Mouse (Mus musculus) intestine, postnatal 0 days (tissue): ENCODE results near the gene Ppan. TPM values are rescaled to one million over a fixed set of nuclear protein-coding genes. Genes with fewer than 3 reads are reported as not detected.

ENCODE experiments used
- ATAC-seq: fragments of 200-750 bp; cut with Nextera tagmentation; 2 replicates; pipeline ENCODE4 v1.8.0; 2017; ENCODE audit warnings: mild to moderate bottlenecking, moderate TSS enrichment, moderate library complexity
- H3K27ac ChIP-seq: fragments of 300-500 bp; sonication (generic); 2 replicates; pipeline ENCODE4 v1.5.1; 2014; ENCODE audit warnings: mild to moderate bottlenecking, low read depth, low read length, moderate library complexity
- H3K27me3 ChIP-seq: fragments of 300-500 bp; sonication (generic); replicated peaks from 2 replicates; pipeline ENCODE4 v1.6.1; 2014; ENCODE audit warnings: low read length, mixed read lengths; ENCODE audit not compliant: control insufficient read depth, insufficient read depth
- H3K36me3 ChIP-seq: fragments of 300-500 bp; sonication (generic); 2 replicates; pipeline ENCODE4 v1.6.1; 2014; ENCODE audit warnings: mild to moderate bottlenecking, moderate library complexity; ENCODE audit not compliant: control insufficient read depth, insufficient read depth
- H3K4me1 ChIP-seq: fragments of 300-500 bp; sonication (generic); replicated peaks from 2 replicates; pipeline ENCODE4 v1.6.1; 2014; ENCODE audit warnings: antibody characterized with exemption, low read length, mixed read lengths; ENCODE audit not compliant: control insufficient read depth, insufficient read depth
- H3K4me2 ChIP-seq: fragments of 300-500 bp; sonication (generic); replicated peaks from 2 replicates; pipeline ENCODE4 v1.6.1; 2014; ENCODE audit warnings: low read depth, mild to moderate bottlenecking, moderate library complexity
- H3K4me3 ChIP-seq: fragments of 300-500 bp; sonication (generic); 2 replicates; pipeline ENCODE4 v1.5.1; 2014; ENCODE audit warnings: low read depth, low read length
- H3K9ac ChIP-seq: fragments of 300-500 bp; sonication (generic); 2 replicates; pipeline ENCODE4 v1.6.1; 2014; ENCODE audit warnings: mild to moderate bottlenecking, low read depth, low read length
- H3K9me3 ChIP-seq: fragments of 300-500 bp; sonication (generic); 2 replicates; pipeline ENCODE4 v1.6.1; 2016; ENCODE audit warnings: mixed run types; ENCODE audit not compliant: control insufficient read depth
- CTCF ChIP-seq: sonication (generic); IDR thresholded peaks from 2 replicates; pipeline ENCODE4 v1.5.1; 2016; ENCODE audit warnings: low read depth, mild to moderate bottlenecking, control low read depth, antibody characterized with exemption, moderate library complexity
- WGBS: fragments of 180-500 bp; shearing (Covaris S2); extraction: QIAGEN DNeasy Blood & Tissue Kit; methylation state at CpG from one replicate; pipeline ENCODE4 v1.1.7; 2014; 5-methylcytosine and 5-hydroxymethylcytosine counted together
- polyA plus RNA-seq: library from polyadenylated mRNA; unstranded; fragments of >200 nt; fragmentation: Nextera tagmentation; extraction: Ambion mirVana; gene quantifications from 2 replicates; pipeline ENCODE4 v1.2.1, GENCODE M21; 2015

Gene Ppan
- polyA plus RNA-seq = 18.7 and 21.4 TPM in 2 replicates

DNA sequence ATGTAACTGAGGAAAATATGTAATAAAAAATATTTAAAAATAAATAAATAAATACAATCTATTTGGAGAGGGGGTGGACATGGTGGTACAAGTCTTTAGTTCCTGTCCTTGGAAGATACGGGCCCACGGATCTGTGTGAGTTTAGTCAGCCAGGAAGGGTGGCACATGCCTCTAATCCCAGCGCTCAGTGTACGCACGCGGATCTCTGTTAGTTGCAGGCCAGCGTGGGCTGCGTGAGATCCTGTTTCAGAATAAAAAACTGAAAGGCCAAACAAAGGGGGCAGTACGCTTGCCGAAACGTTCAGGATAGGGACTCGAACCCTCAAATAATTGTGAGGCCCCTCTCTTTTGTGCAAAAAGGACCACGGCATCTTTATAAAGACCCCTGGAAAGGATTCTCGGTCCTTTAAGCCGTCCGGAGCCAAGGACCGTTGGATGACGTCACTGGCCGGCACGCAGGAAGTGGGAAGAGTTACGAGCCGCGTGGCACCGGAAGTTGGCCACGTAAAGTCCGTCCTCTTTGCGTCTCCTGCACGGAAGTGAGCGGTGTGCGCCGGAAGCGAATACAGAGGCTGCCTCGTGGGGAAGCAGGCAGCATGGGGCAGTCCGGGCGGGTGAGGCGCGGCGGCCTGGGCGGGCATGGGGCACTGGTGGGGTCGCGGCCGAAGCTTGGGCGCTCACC, at the start of gene Ppan:
TSS of gene Ppan (plus strand) at position 472 of the 682 bp plus-strand sequence.
- 0 out of 2 replicates have a peak, but pooled peaks have one; percentile 2 for TF ChIP-seq CTCF
- WGBS = 1% methylated on average over 43 of the region's 43 CpGs

GRCm38 (mm10) chr9:20838931-20839330, 49.0 kb upstream of the Ppan start:
- no peak overlapping the region for H3K4me3 ChIP-seq
- H3K9me3 ChIP-seq = no peaks in the 10 kb centered on the region
- TF ChIP-seq CTCF = no peak
- H3K27ac ChIP-seq = no peak overlapping the region
- no peak overlapping the region for H3K4me2 ChIP-seq
- no peaks in the 10 kb centered on the region for H3K36me3 ChIP-seq
- no peaks in the 10 kb centered on the region for H3K4me1 ChIP-seq
- no peaks in the 10 kb centered on the region; the same call in 1 of the 2 replicates for H3K27me3 ChIP-seq
- no peak overlapping the region for H3K9ac ChIP-seq
- ATAC-seq = no peak
- WGBS = 50% methylated on average over 6 of the region's 6 CpGs

More for the DNA sequence above, at the start of gene Ppan:
- Histone ChIP-seq H3K36me3 (peaks cover 34% of the 10 kb centered on the region), H3K4me3 (peak within 1 kb of the TSS; percentile 79), H3K9ac (peak within 1 kb of the TSS; percentile 82), H3K4me2 (peak within 1 kb of the TSS; percentile 88), H3K9me3 (no peaks in the 10 kb centered on the region), H3K27ac (peak within 1 kb of the TSS; percentile 85), H3K27me3 (no peaks in the 10 kb centered on the region), H3K4me1 (no peaks in the 10 kb centered on the region)
- peak; percentile 96 for ATAC-seq

- Histone ChIP-seq H3K9ac (no peak overlapping the region), H3K4me3 (no peak overlapping the region), H3K27ac (no peak overlapping the region), H3K4me2 (no peak overlapping the region), H3K36me3 (no peaks in the 10 kb centered on the region), H3K9me3 (no peaks in the 10 kb centered on the region), H3K4me1 (no peaks in the 10 kb centered on the region), H3K27me3 (no peaks in the 10 kb centered on the region; the same call in 1 of the 2 replicates)
- no peak for ATAC-seq
- no peak for TF ChIP-seq CTCF
- WGBS = 32% methylated on average over 4 of the region's 4 CpGs
Observed at GRCm38 (mm10) chr9:20842211-20842610, 45.8 kb upstream of the Ppan start.

- ATAC-seq = no peak
- Histone ChIP-seq H3K27me3 (no peaks in the 10 kb centered on the region; the same call in 1 of the 2 replicates), H3K4me3 (no peak overlapping the region), H3K4me2 (no peak overlapping the region), H3K4me1 (no peaks in the 10 kb centered on the region), H3K9me3 (no peaks in the 10 kb centered on the region), H3K9ac (no peak overlapping the region), H3K36me3 (no peaks in the 10 kb centered on the region), H3K27ac (no peak overlapping the region)
- WGBS = 31% methylated on average over 2 of the region's 2 CpGs
- peak; percentile 64 for TF ChIP-seq CTCF
Observed at GRCm38 (mm10) chr9:20842670-20843069, 45.3 kb upstream of the Ppan start.

DNA sequence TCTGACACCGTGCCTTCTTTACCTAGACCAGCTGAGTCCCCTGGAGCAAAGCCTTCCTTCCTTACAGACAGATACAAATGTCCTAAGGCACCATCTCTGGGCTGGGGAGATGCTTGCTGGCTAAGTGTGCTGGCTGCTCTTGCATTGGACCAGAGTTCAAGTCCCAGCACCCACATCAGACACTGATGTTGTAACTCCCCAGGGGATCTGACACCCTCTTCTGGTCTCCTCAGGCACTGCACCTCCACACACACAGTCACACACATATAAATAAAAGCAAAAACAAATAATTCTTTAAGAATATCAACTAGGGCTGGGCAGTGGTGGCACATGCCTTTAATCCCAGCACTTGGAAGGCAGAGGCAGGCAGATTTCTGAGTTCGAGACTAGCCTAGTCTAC, 37.8 kb upstream of the Ppan start:
- 90% methylated on average over 2 of the region's 2 CpGs for WGBS
- TF ChIP-seq CTCF = no peak
- Histone ChIP-seq H3K9ac (no peak overlapping the region), H3K27ac (no peak overlapping the region), H3K36me3 (no peaks in the 10 kb centered on the region), H3K4me3 (no peak overlapping the region), H3K4me2 (no peak overlapping the region), H3K27me3 (no peaks in the 10 kb centered on the region), H3K4me1 (no peaks in the 10 kb centered on the region), H3K9me3 (no peaks in the 10 kb centered on the region)
- no peak for ATAC-seq

DNA sequence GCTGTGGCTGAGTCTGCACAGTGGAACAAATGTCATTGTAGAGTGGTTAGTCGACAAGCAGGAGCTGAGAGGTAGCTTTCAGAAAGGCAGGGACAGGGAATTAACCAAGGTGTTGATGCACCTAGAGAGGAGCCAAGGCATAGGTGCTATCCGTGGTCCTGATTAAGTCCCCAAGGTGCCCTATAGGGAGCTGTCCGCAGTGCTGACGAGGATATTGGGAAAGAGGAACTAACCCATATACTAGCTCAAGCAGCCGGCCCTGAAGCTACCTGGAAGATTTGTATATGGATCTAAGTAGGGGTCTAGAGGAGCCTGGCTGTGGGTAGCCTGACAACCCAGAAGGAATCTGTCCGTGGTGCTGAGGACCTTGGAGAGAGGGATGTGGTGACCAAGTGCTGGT, 30.8 kb upstream of the Ppan start:
- ATAC-seq = no peak
- H3K9me3 ChIP-seq = no peaks in the 10 kb centered on the region

More for the DNA sequence above, 30.8 kb upstream of the Ppan start:
- Histone ChIP-seq H3K27ac (no peak overlapping the region), H3K4me1 (no peaks in the 10 kb centered on the region), H3K27me3 (no peaks in the 10 kb centered on the region), H3K4me3 (no peak overlapping the region), H3K4me2 (no peak overlapping the region), H3K36me3 (no peaks in the 10 kb centered on the region), H3K9ac (no peak overlapping the region)
- TF ChIP-seq CTCF = 0 out of 2 replicates have a peak, but pooled peaks have one; percentile 2
- WGBS = 4% methylated on average over 6 of the region's 6 CpGs
